Mouse (Mus musculus): ENCODE results near the gene Fem1b.

GRCm38 (mm10) chr9:62820829-62821228, 9.1 kb upstream of the Fem1b start:
- no peak for TF ChIP-seq GATA1 (IDR thresholded peaks at IDR 0.05; ENCODE audit: borderline replicate concordance, low read length)
- TF ChIP-seq FLI1 (IDR thresholded peaks at IDR 0.05; ENCODE audit: low read length): no peak

Measured in megakaryocyte, embryonic 14.5 days (primary cell).